Mouse (Mus musculus) megakaryocyte, embryonic 14.5 days (primary cell): ENCODE results near the gene Gaa.

ENCODE experiments used
- FLI1 ChIP-seq: IDR thresholded peaks from 2 replicates; pipeline ENCODE4 v1.6.1; 2012; ENCODE audit warnings: low read length, inconsistent platforms, mixed read lengths
- GATA1 ChIP-seq: IDR thresholded peaks from 3 replicates; pipeline ENCODE4 v1.6.1; 2012; ENCODE audit warnings: mixed read lengths, low read length, inconsistent platforms, borderline replicate concordance

- TF ChIP-seq GATA1 (no peak), FLI1 (no peak)
Measured at GRCm38 (mm10) chr11:119219816-119220465, 47.7 kb upstream of the Gaa start.
